Mouse (Mus musculus) right cerebral cortex, adult 2 months (tissue): ENCODE data around the gene Mettl23.
A peak's percentile ranks its signal among the peaks of the same experiment; 100 is the strongest.
"Not testable (repeated sequence)": the region's sequence is repeated elsewhere in the genome, so short reads cannot be mapped to it uniquely, and the experiment has no call there.

Experiments used
- DNase-seq, 2 experiments: peaks; one replicate each; pipeline ENCODE4 v3.0.0; 2021 to 2022; ENCODE audit warnings: low spot score in 2 of 2

The Mettl23 gene

GRCm38 (mm10) chr11:116880839-116881238, 37.8 kb downstream of the Mettl23 start:
- DNase-seq: peak in 1 of 2 experiments; percentile 29

- peak; percentile 43 to 51 for DNase-seq
Measured at GRCm38 (mm10) chr11:116881440-116881839, 38.4 kb downstream of the Mettl23 start.

- no peak for DNase-seq
Measured at GRCm38 (mm10) chr11:116882446-116882845, 39.4 kb downstream of the Mettl23 start.

GRCm38 (mm10) chr11:116884061-116884460, 41.0 kb downstream of the Mettl23 start:
- no peak for DNase-seq

- DNase-seq: peak; percentile 79 to 89
Measured at GRCm38 (mm10) chr11:116885275-116886151, 42.4 kb downstream of the Mettl23 start.

GRCm38 (mm10) chr11:116887136-116887535, 44.1 kb downstream of the Mettl23 start:
- no peak for DNase-seq

GRCm38 (mm10) chr11:116893532-116894442, 50.7 kb downstream of the Mettl23 start:
- no peak for DNase-seq

- no peak for DNase-seq
Measured at GRCm38 (mm10) chr11:116895402-116895801, 52.3 kb downstream of the Mettl23 start.

- DNase-seq: no peak
Measured at GRCm38 (mm10) chr11:116899247-116899646, 56.2 kb downstream of the Mettl23 start.

- DNase-seq: not testable (repeated sequence)
Measured at GRCm38 (mm10) chr11:116902588-116902987, 59.5 kb downstream of the Mettl23 start.
